13 mouse cellular contexts compared by ENCODE assay signal in genomic region chr17:84086394-84086793, GRCm38 (mm10).
DNase-seq lines count a peak whose midpoint lies in the region; ATAC-seq and TF ChIP-seq lines count a peak whose summit lies in the region.
"Had no signal": no experiment of that assay in that cellular context is flagged by ENCODE, and none has a peak within 500 bp of the region (broad histone marks: within the 10 kb centered on the region; RNA-seq: fewer than 3 reads in every experiment).

No protein-coding gene starts in this region.

- no peaks in the 10 kb centered on the region for H3K36me3 ChIP-seq in heart, embryonic 13.5 days
- no peaks in the 10 kb centered on the region for H3K36me3 ChIP-seq in liver, adult 2 months (ENCODE audit: control insufficient read depth, insufficient read depth, low read length)
- H3K36me3 ChIP-seq in myocyte (ENCODE audit: control insufficient read depth, insufficient read depth) = no peaks in the 10 kb centered on the region
- H3K36me3 ChIP-seq: forebrain, embryonic 12.5 days; limb, embryonic 12.5 days had no signal

- ATAC-seq in heart, embryonic 13.5 days (ENCODE audit: extremely low read depth, insufficient number of reproducible peaks, low FRiP score, low TSS enrichment) = no peak

- TF ChIP-seq CTCF in liver, adult 2 months (IDR thresholded peaks at IDR 0.05; ENCODE audit: low read depth, low read length) = no peak

- no peak overlapping the region for H3K4me2 ChIP-seq in heart, embryonic 13.5 days
- H3K4me2 ChIP-seq in myocyte (ENCODE audit: low read depth) = peak overlapping the region; percentile 46
- H3K4me2 ChIP-seq: forebrain, embryonic 12.5 days; limb, embryonic 12.5 days had no signal

- H3K4me1 ChIP-seq in heart, embryonic 13.5 days = peaks cover 47% of the 10 kb centered on the region
- no peaks in the 10 kb centered on the region; the same call in 1 of the 2 replicates for H3K4me1 ChIP-seq in liver, adult 2 months (ENCODE audit: control insufficient read depth, insufficient read depth, low read length)

- H3K27ac ChIP-seq in heart, embryonic 13.5 days (replicated peaks) = peak overlapping the region; percentile 70
- peak overlapping the region; percentile 40 for H3K27ac ChIP-seq in liver, adult 2 months (replicated peaks; ENCODE audit: insufficient read depth, low read depth, low read length)
- H3K27ac ChIP-seq: forebrain, embryonic 12.5 days had no signal

- TF ChIP-seq POLR2A in liver, adult 2 months (IDR thresholded peaks at IDR 0.05; ENCODE audit: extremely low read depth, insufficient read depth, low read length) = no peak
- no peak for TF ChIP-seq POLR2A in myocyte (IDR thresholded peaks at IDR 0.05; ENCODE audit: insufficient read length, low read depth)

- intact Hi-C loops in heart, postnatal 14 days (cut with DNase I) = no loop called here

- H3K4me3 ChIP-seq in heart, embryonic 13.5 days = no peak overlapping the region
- H3K4me3 ChIP-seq in liver, adult 2 months (ENCODE audit: insufficient read depth, low read depth, low read length) = no peak overlapping the region
- H3K4me3 ChIP-seq in myocyte = no peak overlapping the region
- H3K4me3 ChIP-seq: forebrain, embryonic 12.5 days; limb, embryonic 12.5 days had no signal

- 0 out of 2 replicates have a peak overlapping the region, but pooled peaks have one; percentile 44 for H3K9ac ChIP-seq in heart, embryonic 13.5 days
- no peak overlapping the region for H3K9ac ChIP-seq in liver, adult 2 months (ENCODE audit: low read depth, low read length)
- H3K9ac ChIP-seq: forebrain, embryonic 12.5 days; limb, embryonic 12.5 days had no signal

- no peaks in the 10 kb centered on the region for H3K9me3 ChIP-seq in heart, embryonic 13.5 days
- H3K9me3 ChIP-seq: forebrain, embryonic 12.5 days; limb, embryonic 12.5 days had no signal

- WGBS in heart, embryonic 13.5 days = 82% methylated on average over 12 of the region's 12 CpGs
- WGBS in liver, adult 2 months = 91% methylated on average over 12 of the region's 12 CpGs

- no peaks in the 10 kb centered on the region for H3K79me2 ChIP-seq in liver, adult 2 months (ENCODE audit: control insufficient read depth, insufficient read depth, low read length)
- no peaks in the 10 kb centered on the region for H3K79me2 ChIP-seq in myocyte (ENCODE audit: control insufficient read depth, insufficient read depth)

- H3ac ChIP-seq in myocyte (ENCODE audit: control insufficient read depth, insufficient read length) = no peak overlapping the region

- DNase-seq in heart, postnatal 14 days = no peak
- no peak for DNase-seq in liver, adult 2 months (ENCODE audit: extremely low read depth, low read depth, low spot score)
- DNase-seq in liver = no peak
- peak; percentile 42 for DNase-seq in NIH3T3 (ENCODE audit: low read depth)
- DNase-seq in urinary bladder, postnatal 25 days (ENCODE audit: low spot score) = no peak
- DNase-seq in right cerebral cortex, postnatal 10 days (ENCODE audit: low spot score in 2 of 2) = no peak
- DNase-seq: cerebellum, adult 18-20 months; right cerebral cortex, postnatal 14 days; thymus, adult 2 months had no signal

- H3K27me3 ChIP-seq in heart, embryonic 13.5 days (replicated peaks) = no peaks in the 10 kb centered on the region
- no peaks in the 10 kb centered on the region for H3K27me3 ChIP-seq in liver, adult 2 months (ENCODE audit: control insufficient read depth, insufficient read depth, low read length)
- H3K27me3 ChIP-seq in myocyte (ENCODE audit: control insufficient read depth, insufficient read depth, insufficient read length) = no peaks in the 10 kb centered on the region
- H3K27me3 ChIP-seq: forebrain, embryonic 12.5 days; limb, embryonic 12.5 days had no signal

TF ChIP-seq in myocyte, 11 proteins besides CTCF, POLR2A, EP300 and RAD21:
- TF ChIP-seq TCF12 (IDR thresholded peaks at IDR 0.05; ENCODE audit: insufficient read depth, poor library complexity, severe bottlenecking) (no peak), SRF (IDR thresholded peaks at IDR 0.05; ENCODE audit: control insufficient read depth, insufficient read length, low read depth) (no peak), MYOD1 (IDR thresholded peaks at IDR 0.05; ENCODE audit: control insufficient read depth in 1 of 3, insufficient read length in 2 of 3, low read depth in 2 of 3) (no peak), CEBPB (IDR thresholded peaks at IDR 0.05; ENCODE audit: insufficient read depth, poor library complexity, severe bottlenecking) (no peak), E2F4 (IDR thresholded peaks at IDR 0.05; ENCODE audit: insufficient read depth) (no peak), MYOG (IDR thresholded peaks at IDR 0.05; ENCODE audit: control insufficient read depth in 1 of 3, insufficient read depth in 1 of 3, insufficient read length in 2 of 3, low read depth in 2 of 3) (no peak), REST (IDR thresholded peaks at IDR 0.05; ENCODE audit: insufficient read depth, insufficient read length) (no peak), USF1 (IDR thresholded peaks at IDR 0.05; ENCODE audit: low read depth) (no peak), POLR2AphosphoS2 (IDR thresholded peaks at IDR 0.05; ENCODE audit: insufficient read length, low read depth) (no peak), TCF3 (IDR thresholded peaks at IDR 0.05; ENCODE audit: insufficient read length, low read depth) (no peak), MAX (IDR thresholded peaks at IDR 0.05; ENCODE audit: low read depth) (no peak)
